Mouse (Mus musculus) bone marrow, adult 2 months (tissue): Measurements from ENCODE around the gene Icmt.

Source experiments
- CTCF ChIP-seq: fragments of 200-500 bp; IDR thresholded peaks from 2 replicates; pipeline ENCODE4 v1.5.1; 2011; ENCODE audit warnings: low read length, control low read depth; ENCODE audit not compliant: control insufficient read depth, insufficient read depth
- POLR2A ChIP-seq: fragments of 200-500 bp; IDR thresholded peaks from 2 replicates; pipeline ENCODE4 v1.6.1; 2011; ENCODE audit warnings: low read depth, mild to moderate bottlenecking, control low read depth, low read length, borderline replicate concordance; ENCODE audit not compliant: control insufficient read depth

- TF ChIP-seq CTCF = no peak
- no peak for TF ChIP-seq POLR2A
These were observed 10.8 kb upstream of the Icmt start for GRCm38 (mm10) chr4:152286183-152286582.
